Mouse (Mus musculus) left cerebral cortex, postnatal 25 days (tissue): ENCODE results near the gene Hoxb7. TPM values are rescaled to one million over a fixed set of nuclear protein-coding genes. Genes with fewer than 3 reads are reported as not detected.
A peak's percentile ranks its signal among the peaks of the same experiment; 100 is the strongest.

Experiments used
- DNase-seq, 2 experiments: peaks; one replicate each; pipeline ENCODE4 v3.0.0; 2022; ENCODE audit warnings: low spot score in 2 of 2, mixed read lengths in 1 of 2
- intact Hi-C: fragments of 180-260 bp; cut with DNase I; formaldehyde crosslinking; loops from one replicate; pipeline ENCODE4 v1.15.1; 2025
- total RNA-seq, 2 experiments: library from RNA; stranded (reverse); gene quantifications; 2 replicates each; pipeline ENCODE4 v1.2.3; 2021

The Hoxb7 gene
- not detected for total RNA-seq

- no peak for DNase-seq
- intact Hi-C loops = no loop called here
Measured at GRCm38 (mm10) chr11:96285771-96286738, at the start of gene Hoxb7. Gene Hoxb7, plus strand, starts transcription at chr11:96286623.

DNA sequence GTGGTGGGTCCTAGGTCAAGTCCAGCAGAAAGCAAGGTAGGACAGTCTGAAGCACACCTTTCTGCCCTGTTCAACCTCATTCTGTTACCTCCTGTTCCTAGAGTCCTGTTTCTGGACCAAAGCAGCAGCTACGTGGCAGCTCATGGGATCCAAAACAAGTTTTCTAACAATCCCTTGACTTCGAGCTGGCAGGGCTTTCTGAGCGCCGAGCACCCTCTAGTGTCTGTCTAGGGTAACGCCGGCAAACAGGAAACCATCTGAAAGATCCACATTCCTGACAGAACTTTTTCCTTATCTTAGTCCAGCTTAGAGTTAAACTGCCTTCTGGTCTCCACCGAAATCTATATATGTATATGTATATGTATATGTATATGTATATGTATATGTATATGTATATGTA is 46.2 kb upstream of the Hoxb7 start:
- peak; percentile 24 to 44 for DNase-seq
- intact Hi-C loops = loop anchor here (1.0 to 2.0 kb wide), 2 partner anchors 95 to 147 kb away; no protein-coding TSS in a partner anchor

GRCm38 (mm10) chr11:96250901-96251300 is 35.5 kb upstream of the Hoxb7 start:
- intact Hi-C loops = loop anchor here (5.0 kb wide), 1 partner anchor 44 kb away; no protein-coding TSS in a partner anchor

GRCm38 (mm10) chr11:96251480-96252031 is 34.9 kb upstream of the Hoxb7 start:
- DNase-seq = no peak
- intact Hi-C loops = loop anchor here (5.0 kb wide), 1 partner anchor 44 kb away; no protein-coding TSS in a partner anchor

More at GRCm38 (mm10) chr11:96250901-96251300, 35.5 kb upstream of the Hoxb7 start:
- no peak for DNase-seq

DNA sequence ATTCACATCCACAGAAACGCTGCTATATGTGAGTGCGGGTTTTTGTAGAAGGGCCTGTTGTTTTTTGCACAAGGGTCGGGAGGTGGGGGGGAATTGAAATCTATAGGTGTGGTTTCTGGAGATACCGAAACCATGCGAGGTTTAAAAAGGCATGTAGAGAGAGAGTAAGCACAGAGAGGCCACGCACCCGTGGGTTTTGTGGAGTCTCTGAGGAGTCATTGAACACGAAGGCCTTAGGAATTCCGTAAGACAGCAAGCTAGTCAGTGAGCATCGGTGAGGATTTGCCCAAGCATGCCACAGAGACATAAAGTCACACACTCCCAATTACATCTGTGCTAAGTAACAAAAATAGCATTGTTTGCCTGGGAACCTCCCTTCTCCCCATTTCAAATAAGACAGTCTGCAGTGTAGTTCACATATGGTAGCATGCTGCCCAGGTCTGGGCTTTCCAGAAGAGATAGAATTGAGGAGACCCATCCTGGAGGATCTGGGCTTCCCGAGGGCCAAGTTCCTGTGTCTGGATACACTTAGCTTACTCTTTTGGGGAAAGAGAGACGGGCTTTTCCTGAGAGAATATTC is 33.8 kb upstream of the Hoxb7 start:
- DNase-seq = no peak
- intact Hi-C loops = loop anchor here (5.0 kb wide), 1 partner anchor 45 kb away; no protein-coding TSS in a partner anchor

DNA sequence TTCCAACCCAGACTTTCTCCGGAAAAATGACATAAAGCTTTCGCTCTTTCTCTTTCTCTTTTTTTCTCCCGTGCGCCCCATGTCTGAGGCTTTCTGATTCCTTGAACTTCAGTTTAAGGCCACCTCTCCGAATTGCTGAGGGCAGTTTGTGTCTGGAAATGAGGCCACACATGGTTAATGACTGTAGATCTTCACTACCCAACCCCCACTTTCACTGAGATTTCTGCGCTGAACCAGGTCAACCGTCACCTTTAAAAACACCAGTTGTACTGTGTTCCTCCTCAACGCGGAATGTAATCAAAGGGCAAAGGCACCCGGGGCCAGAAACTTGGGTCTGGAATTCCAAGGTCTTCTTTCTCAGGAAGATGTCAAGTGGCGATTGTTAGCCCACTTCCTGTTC is 32.2 kb upstream of the Hoxb7 start:
- intact Hi-C loops = loop anchor here (5.0 kb wide), 1 partner anchor 47 kb away; no protein-coding TSS in a partner anchor

DNA sequence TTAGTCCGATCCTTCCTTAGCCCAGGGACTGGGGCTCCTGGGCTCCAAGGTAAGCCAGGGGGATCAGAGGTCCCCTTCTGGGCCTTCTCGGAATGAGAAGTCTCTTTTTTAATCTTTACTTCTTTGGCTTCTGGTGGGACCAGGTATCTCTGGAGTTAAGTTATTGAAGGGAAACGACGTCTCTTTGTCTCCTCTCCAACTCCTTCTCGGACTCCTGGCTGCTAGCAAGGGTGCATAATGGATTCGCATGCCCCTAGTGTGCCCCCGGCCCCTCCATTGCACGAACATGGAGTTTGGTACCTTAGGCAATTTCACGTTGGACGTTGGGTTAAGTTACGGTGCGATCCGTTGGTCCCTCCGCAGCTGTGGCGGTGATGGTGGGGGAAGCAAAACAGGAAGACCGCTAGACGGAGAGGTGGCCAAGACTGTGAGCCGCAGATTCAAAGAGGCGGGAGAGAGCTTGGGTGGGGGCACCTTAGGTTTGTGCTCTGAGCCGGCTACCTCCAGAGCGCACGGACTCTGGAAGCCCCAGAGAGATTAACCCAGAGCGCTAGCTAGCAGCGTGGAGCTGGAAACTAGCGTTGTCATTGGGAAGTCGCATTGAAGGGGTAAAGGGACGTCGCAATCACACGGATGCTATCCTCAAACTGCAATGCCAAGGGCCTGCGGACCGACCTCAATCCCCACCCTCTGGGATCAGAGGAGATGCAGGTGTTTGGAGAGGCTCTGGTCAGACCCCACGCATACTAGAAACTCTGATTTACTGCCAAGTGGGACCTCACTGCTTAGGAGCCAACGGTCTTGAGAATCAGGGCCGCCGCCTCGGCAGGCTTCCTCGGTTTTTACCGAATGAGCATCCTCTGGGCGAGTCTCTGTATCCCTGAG is 31.1 kb upstream of the Hoxb7 start:
- no peak for DNase-seq
- intact Hi-C loops = loop anchor here (5.0 kb wide), 1 partner anchor 78 kb away; no protein-coding TSS in a partner anchor

More for the DNA sequence above, 32.2 kb upstream of the Hoxb7 start:
- no peak for DNase-seq

GRCm38 (mm10) chr11:96255996-96256445 is 30.4 kb upstream of the Hoxb7 start:
- intact Hi-C loops = loop anchor here (5.0 kb wide), 1 partner anchor 79 kb away; no protein-coding TSS in a partner anchor
- DNase-seq = no peak

- DNase-seq = no peak
- intact Hi-C loops = loop anchor here (5.0 kb wide), 1 partner anchor 80 kb away; no protein-coding TSS in a partner anchor
Measured at GRCm38 (mm10) chr11:96257141-96257540, 29.3 kb upstream of the Hoxb7 start.

- DNase-seq = no peak
- intact Hi-C loops = loop anchor here (5.0 kb wide), 1 partner anchor 82 kb away; no protein-coding TSS in a partner anchor
Measured at GRCm38 (mm10) chr11:96259038-96259437, 27.4 kb upstream of the Hoxb7 start.

DNA sequence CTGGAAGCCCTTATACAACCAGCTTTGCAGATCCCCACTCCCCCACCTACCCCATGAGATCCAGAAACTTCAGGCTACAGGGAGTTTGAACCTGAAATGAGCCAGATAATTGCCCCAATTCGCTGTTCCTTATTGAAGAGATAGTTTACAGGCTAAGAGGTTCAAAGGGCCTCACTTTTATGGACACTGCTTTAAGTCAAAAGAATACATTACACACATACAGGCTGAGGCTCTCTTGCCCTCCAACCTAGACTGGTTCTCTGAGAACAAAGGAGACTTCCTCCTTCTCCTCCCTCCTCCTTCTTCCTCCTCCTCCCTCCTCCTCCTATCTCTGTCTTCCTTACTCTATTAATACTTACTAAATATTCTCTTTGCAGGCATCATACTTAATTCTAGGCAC is 26.9 kb upstream of the Hoxb7 start:
- DNase-seq = no peak
- intact Hi-C loops = loop anchor here (5.0 kb wide), 1 partner anchor 82 kb away; no protein-coding TSS in a partner anchor

- no peak for DNase-seq
- intact Hi-C loops = loop anchor here (10.0 kb wide), 1 partner anchor 1116 kb away; the partner anchor contains the start of gene Dlx4
Measured at GRCm38 (mm10) chr11:96260310-96260970, 26.0 kb upstream of the Hoxb7 start.

DNA sequence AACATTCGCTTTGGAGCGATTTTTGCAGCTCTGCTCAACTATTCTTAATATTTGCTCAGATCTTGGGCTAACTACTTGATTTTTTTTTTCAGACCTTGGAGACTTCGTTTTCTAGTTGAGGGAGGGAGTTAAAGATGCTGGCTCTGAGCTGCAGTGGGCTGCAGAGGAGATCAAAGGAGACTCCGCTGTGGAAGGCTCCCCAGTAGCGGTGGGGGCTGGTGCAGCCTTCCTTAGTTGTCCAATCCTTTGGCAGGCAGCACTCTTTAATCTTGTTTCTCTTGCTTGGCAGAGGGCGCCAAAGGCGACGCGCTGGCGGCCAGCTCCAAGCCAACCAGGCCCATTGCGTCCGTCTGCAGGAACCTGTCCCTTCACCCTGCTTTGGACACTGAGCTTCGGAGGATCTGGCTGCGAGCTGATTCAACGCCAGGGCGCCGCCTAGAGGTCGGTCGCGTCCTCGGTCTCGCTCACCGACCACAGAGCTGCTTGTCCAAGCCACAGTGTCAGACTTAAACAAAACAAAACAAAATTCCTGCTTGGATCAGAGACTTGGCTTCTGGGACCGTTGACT is 25.0 kb upstream of the Hoxb7 start:
- DNase-seq = no peak
- intact Hi-C loops = loop anchor here (10.0 kb wide), 1 partner anchor 1117 kb away; the partner anchor contains the start of gene Dlx4

DNA sequence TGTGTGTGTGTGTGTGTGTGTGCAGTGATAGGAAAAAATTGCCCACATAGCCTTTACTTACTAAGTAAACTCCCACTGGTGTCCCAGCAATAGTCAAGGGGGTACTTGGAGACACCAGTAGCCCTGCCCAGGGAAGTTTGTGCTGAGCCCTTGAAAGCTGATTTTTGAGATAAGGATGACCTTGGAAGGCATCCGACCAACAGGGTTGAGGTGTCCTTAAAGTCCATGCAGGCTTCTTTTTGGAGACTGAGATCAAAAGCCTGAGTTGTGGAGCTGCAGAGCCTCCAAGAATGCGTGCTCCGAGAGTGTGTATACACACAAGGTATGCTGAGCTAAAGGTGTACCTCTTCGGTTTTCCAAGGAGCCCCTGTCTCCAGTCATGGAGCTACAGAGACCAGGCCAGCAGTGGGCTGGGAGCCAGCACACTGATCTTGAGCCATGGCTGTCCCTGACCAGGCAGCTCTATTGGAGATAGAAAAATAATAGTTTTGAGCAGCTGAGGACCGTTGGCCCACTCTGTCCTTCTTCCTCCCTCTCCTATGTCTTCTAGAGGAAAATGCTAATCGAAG is 24.1 kb upstream of the Hoxb7 start:
- intact Hi-C loops = loop anchor here (10.0 kb wide), 1 partner anchor 1118 kb away; the partner anchor contains the start of gene Dlx4
- DNase-seq = no peak

DNA sequence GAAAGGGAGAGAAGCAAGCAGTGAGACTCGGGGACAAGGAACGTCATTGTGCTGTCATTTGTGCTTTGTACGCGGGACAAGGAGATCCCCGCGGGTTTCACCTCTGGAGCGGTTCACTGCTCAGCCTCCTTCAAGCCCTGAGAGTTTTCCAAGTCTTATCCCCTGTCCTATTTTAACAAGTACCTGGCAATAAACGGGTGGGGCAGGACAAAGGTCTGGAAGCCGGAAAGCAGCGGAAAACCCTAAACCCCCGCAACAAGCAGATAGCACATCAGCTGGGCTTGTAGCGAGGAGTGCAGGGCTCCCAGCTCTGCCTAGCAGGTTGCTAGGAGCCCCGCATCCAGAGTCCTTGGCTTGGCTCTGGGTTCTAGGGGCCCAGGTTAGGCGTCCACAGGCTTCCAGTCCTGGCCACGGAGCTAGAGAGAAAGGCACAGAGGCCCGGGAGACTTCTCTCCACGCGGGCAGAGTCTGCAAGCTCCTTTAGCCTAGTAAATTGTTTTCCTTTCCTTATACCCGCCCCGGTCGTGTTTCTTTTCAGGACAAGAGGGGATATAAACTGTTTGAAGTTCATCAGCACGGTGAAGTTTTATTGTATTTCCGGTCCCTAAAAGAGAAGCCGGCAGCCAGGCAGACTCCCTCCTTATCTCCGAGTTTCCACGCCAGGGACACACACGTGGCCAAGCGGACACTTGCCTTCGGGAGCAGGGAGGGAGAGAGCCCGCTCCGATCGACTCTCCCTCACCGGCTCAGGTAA is 22.6 kb upstream of the Hoxb7 start:
- DNase-seq = no peak
- intact Hi-C loops = loop anchor here (10.0 kb wide), 1 partner anchor 1119 kb away; the partner anchor contains the start of gene Dlx4

GRCm38 (mm10) chr11:96264390-96265020 is 21.9 kb upstream of the Hoxb7 start:
- intact Hi-C loops = loop anchor here (5.0 to 10.0 kb wide), 3 partner anchors 62 to 1120 kb away; partner anchors contain the start of genes Dlx4 and Hoxb2
- no peak for DNase-seq
